Mouse (Mus musculus) hindbrain, embryonic 10.5 days (tissue): Measurements from ENCODE around the gene Lsm7. TPM values are rescaled to one million over a fixed set of nuclear protein-coding genes. Genes with fewer than 3 reads are reported as not detected.
"Not testable (repeated sequence)": the region's sequence is repeated elsewhere in the genome, so short reads cannot be mapped to it uniquely, and the experiment has no call there.

Experiments used
- DNase-seq: peaks from one replicate; pipeline ENCODE4 v3.0.0-alpha.2; 2017; ENCODE audit warnings: low spot score
- H3K27ac ChIP-seq: fragments of 300-500 bp; sonication (generic); 2 replicates; pipeline ENCODE4 v1.5.1; 2016; ENCODE audit warnings: mild to moderate bottlenecking, moderate library complexity
- H3K27me3 ChIP-seq: fragments of 300-500 bp; sonication (generic); 2 replicates; pipeline ENCODE4 v1.6.1; 2016; ENCODE audit warnings: mild to moderate bottlenecking; ENCODE audit not compliant: poor library complexity, insufficient read depth, severe bottlenecking
- H3K36me3 ChIP-seq: fragments of 300-500 bp; sonication (generic); 2 replicates; pipeline ENCODE4 v1.6.1; 2016; ENCODE audit warnings: mild to moderate bottlenecking, moderate library complexity
- H3K4me1 ChIP-seq: fragments of 300-500 bp; sonication (generic); replicated peaks from 2 replicates; pipeline ENCODE4 v1.6.1; 2016; ENCODE audit warnings: mild to moderate bottlenecking
- H3K4me3 ChIP-seq: fragments of 300-500 bp; sonication (generic); 2 replicates; pipeline ENCODE4 v1.5.1; 2016; ENCODE audit warnings: mild to moderate bottlenecking, moderate library complexity
- H3K9me3 ChIP-seq: fragments of 300-500 bp; sonication (generic); 2 replicates; pipeline ENCODE4 v1.6.1; 2016; ENCODE audit warnings: mild to moderate bottlenecking, moderate library complexity
- WGBS: fragments of 180-500 bp; shearing (Covaris S2); methylation state at CpG from one replicate; pipeline ENCODE4 v1.1.7; 2016; 5-methylcytosine and 5-hydroxymethylcytosine counted together
- polyA plus RNA-seq: library from polyadenylated mRNA; unstranded; fragments of >200 nt; fragmentation: Nextera tagmentation; extraction: Ambion mirVana; gene quantifications from 2 replicates; pipeline ENCODE4 v1.2.1, GENCODE M21; 2016

The Lsm7 gene
- polyA plus RNA-seq, 1 experiment from 2014 or later = 327 TPM

- 9% methylated on average over 29 of the region's 29 CpGs for WGBS
- DNase-seq = no peak
- Histone ChIP-seq H3K4me1 (peaks cover 53% of the 10 kb centered on the region), H3K27me3 (no peaks in the 10 kb centered on the region), H3K9me3 (no peaks in the 10 kb centered on the region), H3K27ac (peak overlapping the region; percentile 97), H3K36me3 (peaks cover 31% of the 10 kb centered on the region), H3K4me3 (peak overlapping the region; percentile 89)
Observed at GRCm38 (mm10) chr10:80827063-80827869, 27.7 kb downstream of the Lsm7 start.

DNA sequence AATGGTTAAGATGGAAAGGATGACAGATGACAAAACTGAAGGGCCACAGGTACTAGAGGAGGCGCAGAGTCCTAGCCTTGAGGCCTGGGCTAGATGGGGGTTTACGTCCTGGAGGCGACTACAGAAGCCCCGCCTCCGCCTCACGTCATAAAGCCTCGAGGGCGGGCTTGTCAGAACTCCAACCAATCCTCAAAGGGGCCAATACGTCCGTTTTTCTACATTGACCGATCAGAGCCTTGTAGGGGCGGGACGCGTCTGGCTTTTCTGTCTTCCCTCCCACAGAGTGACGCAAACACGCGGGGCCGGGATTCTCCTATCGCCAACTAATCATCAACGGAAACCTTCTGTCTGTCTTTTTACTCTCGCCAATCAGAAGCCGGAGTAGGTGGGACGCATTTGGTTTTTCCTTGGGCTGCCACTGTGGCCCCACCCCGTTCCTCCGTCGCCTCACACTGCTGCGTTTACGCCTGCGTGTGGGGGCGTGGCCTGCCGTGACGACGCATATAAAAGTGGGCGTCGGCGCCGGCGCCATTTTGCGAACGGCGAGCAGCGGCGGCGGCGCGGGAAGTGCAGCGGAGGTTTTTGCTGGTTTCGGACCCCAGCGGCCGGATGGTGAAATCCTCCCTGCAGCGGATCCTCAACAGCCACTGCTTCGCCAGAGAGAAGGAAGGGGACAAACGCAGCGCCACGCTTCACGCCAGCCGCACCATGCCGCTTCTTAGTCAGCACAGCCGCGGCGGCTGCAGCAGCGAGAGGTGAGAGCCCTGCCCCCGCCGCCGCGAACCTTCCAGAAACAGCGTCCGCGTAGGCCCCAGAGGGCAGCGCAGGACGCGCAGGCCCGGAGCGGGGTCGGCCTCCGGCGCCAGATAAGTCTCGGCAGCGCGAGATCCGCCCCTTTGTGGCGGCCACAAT, 28.6 kb downstream of the Lsm7 start, which contains the start of gene Oaz1:
Gene Oaz1, plus strand, starts transcription at position 506 of the 912 bp plus-strand sequence.
- H3K4me1 ChIP-seq = peaks cover 45% of the 10 kb centered on the region
- H3K4me3 ChIP-seq = peak within 1 kb of the TSS; percentile 89
- H3K27me3 ChIP-seq = no peaks in the 10 kb centered on the region
- WGBS = under 1% methylated on average over 82 of the region's 82 CpGs
- H3K27ac ChIP-seq = peak within 1 kb of the TSS; percentile 97
- DNase-seq = peak; percentile 99
- H3K9me3 ChIP-seq = no peaks in the 10 kb centered on the region
- H3K36me3 ChIP-seq = peaks cover 31% of the 10 kb centered on the region

GRCm38 (mm10) chr10:80824827-80825226, 30.2 kb downstream of the Lsm7 start:
- DNase-seq = no peak
- Histone ChIP-seq H3K36me3 (peaks cover 21% of the 10 kb centered on the region), H3K27me3 (no peaks in the 10 kb centered on the region), H3K4me1 (peaks cover 30% of the 10 kb centered on the region), H3K4me3 (no peak overlapping the region), H3K27ac (no peak overlapping the region), H3K9me3 (no peaks in the 10 kb centered on the region)
- WGBS = 77% methylated on average over 2 of the region's 2 CpGs

DNA sequence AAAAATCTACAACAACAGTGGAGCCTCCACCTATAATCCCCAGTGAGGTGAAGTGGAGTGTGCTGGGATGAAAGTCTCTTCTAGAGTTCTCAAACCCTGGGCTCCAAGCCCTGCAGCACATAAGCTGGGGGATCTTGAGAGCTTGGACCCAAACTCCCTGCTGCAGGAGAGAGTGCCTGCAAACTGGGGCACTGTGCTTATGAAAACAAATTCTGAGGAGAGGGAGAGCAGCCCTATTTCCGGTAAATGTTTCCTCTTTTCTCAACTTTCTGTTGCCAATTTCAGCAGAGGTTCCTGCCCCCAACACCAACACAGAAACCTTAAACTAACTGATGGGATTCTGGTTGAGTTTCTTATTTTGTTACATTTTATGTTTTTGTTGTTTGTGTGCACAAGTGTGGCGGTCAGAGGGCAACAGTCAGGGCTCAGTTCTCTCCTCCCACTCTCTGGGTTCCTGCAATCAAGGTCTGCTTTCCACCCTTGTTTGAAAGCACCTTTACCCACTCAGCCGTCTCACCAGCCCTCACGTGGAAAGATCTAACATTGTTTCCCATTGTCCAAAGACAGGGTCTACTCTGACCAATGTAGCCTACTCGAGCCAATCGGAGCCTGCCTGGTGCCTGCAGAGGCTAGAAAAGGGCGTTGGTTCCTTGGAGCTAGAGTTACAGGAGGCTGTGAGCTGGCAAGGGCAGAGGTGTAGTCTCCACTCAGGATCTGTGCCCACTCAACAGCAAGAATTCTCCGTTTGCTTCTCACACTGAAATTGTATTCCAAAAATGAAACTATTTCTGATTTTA, 31.0 kb downstream of the Lsm7 start:
- no peaks in the 10 kb centered on the region for H3K27me3 ChIP-seq
- DNase-seq = no peak
- no peaks in the 10 kb centered on the region for H3K9me3 ChIP-seq
- 69% methylated on average over 8 of the region's 8 CpGs for WGBS
- no peak overlapping the region for H3K27ac ChIP-seq
- peaks cover 22% of the 10 kb centered on the region for H3K4me1 ChIP-seq
- peaks cover 13% of the 10 kb centered on the region for H3K36me3 ChIP-seq
- no peak overlapping the region for H3K4me3 ChIP-seq

DNA sequence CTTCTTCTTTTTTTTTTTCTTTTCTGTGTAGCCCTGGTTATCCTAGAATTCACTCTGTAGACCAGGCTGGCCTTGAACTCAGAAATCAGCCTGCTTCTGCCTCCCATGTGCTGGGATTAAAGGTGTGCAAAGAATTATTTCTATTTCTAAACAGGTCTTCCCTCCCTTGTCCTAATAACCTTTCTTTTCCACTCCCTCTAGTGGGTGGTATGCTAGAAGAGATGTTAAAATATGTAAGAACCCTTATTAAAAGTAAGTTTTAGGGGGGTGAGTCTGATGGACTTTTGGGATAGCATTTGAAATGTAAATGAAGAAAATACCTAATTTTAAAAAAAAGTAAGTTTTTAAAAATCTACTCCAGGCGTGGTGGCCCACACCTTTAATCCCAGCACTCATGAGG, 31.7 kb downstream of the Lsm7 start:
- H3K27me3 ChIP-seq = no peaks in the 10 kb centered on the region
- no peak overlapping the region for H3K4me3 ChIP-seq
- 83% methylated on average over 1 of the region's 1 CpGs for WGBS
- H3K4me1 ChIP-seq = peaks cover 19% of the 10 kb centered on the region
- no peaks in the 10 kb centered on the region for H3K9me3 ChIP-seq
- peaks cover 8% of the 10 kb centered on the region for H3K36me3 ChIP-seq
- H3K27ac ChIP-seq = no peak overlapping the region
- DNase-seq = no peak

DNA sequence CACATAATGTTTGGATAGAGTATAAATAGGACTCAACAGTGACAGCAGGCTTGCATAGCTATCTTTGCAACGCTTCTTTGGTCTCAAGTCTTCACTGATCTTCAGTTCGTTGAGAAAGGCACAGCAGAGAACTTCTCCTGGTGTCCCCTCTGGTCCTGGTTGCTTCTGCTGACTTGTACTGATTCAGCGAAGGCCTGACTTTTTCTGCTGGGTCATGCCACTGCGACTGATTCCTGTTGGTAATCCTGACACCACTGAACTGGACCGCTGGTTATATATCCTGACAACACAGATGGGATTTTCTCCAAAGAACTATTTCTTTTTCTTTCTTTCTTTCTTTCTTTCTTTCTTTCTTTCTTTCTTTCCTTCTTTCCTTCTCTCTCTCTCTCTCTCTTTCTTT, 32.5 kb downstream of the Lsm7 start:
- no peaks in the 10 kb centered on the region for H3K36me3 ChIP-seq
- H3K4me1 ChIP-seq = peaks cover 11% of the 10 kb centered on the region
- no peak overlapping the region for H3K27ac ChIP-seq
- no peaks in the 10 kb centered on the region for H3K9me3 ChIP-seq
- WGBS = 90% methylated on average over 5 of the region's 5 CpGs
- no peak for DNase-seq
- no peaks in the 10 kb centered on the region for H3K27me3 ChIP-seq
- H3K4me3 ChIP-seq = no peak overlapping the region

DNA sequence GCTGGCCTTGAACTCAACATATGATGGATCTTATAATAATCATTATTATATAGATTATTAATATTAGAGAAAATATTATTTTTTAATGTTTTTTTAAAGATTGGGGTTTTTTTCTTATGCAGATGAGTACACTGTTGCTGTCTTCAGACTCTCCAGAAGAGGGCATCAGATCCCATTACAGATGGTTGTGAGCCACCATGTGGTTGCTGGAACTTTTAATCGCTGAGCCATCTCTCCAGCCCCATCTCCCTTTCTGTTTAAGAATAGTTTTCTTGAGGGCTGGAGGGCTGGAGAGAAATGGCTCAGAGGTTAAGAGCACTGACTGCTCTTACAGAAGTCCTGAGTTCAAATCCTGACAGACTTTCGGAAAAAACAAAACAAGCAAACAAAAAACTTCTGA, 33.0 kb downstream of the Lsm7 start:
- H3K27me3 ChIP-seq = no peaks in the 10 kb centered on the region
- H3K27ac ChIP-seq = no peak overlapping the region
- H3K4me3 ChIP-seq = no peak overlapping the region
- H3K9me3 ChIP-seq = no peaks in the 10 kb centered on the region
- no peaks in the 10 kb centered on the region for H3K36me3 ChIP-seq
- no peak for DNase-seq
- 41% methylated on average over 2 of the region's 2 CpGs for WGBS
- peaks cover 8% of the 10 kb centered on the region for H3K4me1 ChIP-seq

DNA sequence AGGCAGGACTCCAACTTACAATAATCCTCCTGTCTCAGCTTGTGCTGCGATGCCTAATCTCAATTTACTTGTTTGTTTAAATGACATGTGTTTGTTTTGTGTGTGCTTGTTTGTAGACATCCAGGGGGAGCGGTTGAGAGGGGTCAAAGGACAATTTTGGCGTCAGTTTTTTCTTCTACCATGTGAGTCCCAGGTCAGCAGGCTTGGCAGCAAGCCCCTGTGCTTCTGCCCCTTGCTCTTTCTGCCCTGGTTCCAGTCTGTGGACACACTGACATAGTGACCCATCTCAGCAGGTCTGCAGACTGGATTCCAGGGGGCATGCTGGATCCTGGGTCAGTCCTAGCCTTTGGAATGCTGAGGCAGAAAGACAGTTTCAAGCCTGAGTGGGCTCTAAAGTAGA, 35.6 kb downstream of the Lsm7 start:
- Histone ChIP-seq H3K27ac (no peak overlapping the region), H3K9me3 (no peaks in the 10 kb centered on the region), H3K4me1 (0 out of 2 replicates have a peak, but pooled peaks cover 2% of the 10 kb centered on the region), H3K27me3 (no peaks in the 10 kb centered on the region), H3K36me3 (no peaks in the 10 kb centered on the region), H3K4me3 (no peak overlapping the region)
- DNase-seq = no peak
- 61% methylated on average over 3 of the region's 3 CpGs for WGBS

- no peak overlapping the region for H3K4me3 ChIP-seq
- DNase-seq = no peak
- H3K27me3 ChIP-seq = no peaks in the 10 kb centered on the region
- WGBS = 51% methylated on average over 6 of the region's 6 CpGs
- no peaks in the 10 kb centered on the region for H3K36me3 ChIP-seq
- no peak overlapping the region for H3K27ac ChIP-seq
- H3K9me3 ChIP-seq = no peaks in the 10 kb centered on the region
- H3K4me1 ChIP-seq = no peaks in the 10 kb centered on the region
Observed at GRCm38 (mm10) chr10:80818599-80819281, 36.3 kb downstream of the Lsm7 start.

DNA sequence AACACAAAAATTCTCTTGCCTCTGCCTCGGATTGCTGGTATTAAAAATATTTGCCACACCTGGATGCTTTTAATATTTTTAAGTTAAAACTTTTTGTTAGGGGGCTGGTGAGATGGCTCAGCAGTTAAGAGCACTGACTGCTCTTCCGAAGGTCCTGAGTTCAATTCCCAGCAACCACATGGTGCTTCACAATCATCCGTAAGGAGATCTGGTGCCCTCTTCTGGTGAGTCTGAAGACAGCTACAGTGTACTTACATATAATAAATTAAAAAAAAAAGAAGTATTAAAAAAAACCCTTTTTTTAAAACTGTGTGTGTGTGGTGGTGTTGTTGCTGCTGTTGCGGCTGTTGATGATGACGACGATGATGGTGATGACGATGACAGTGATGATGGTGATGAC, 37.1 kb downstream of the Lsm7 start:
- not testable (repeated sequence) for H3K36me3 ChIP-seq, DNase-seq

GRCm38 (mm10) chr10:80817164-80817563, 37.8 kb downstream of the Lsm7 start:
- 79% methylated on average over 2 of the region's 2 CpGs for WGBS
- Histone ChIP-seq H3K4me3 (no peak overlapping the region), H3K9me3 (no peaks in the 10 kb centered on the region), H3K36me3 (no peaks in the 10 kb centered on the region), H3K4me1 (peaks cover 6% of the 10 kb centered on the region; the same call in 1 of the 2 replicates), H3K27ac (no peak overlapping the region), H3K27me3 (peaks cover 4% of the 10 kb centered on the region; the same call in 1 of the 2 replicates)
- DNase-seq = no peak

More for the DNA sequence above, 37.1 kb downstream of the Lsm7 start:
- H3K27me3 ChIP-seq, H3K9me3 ChIP-seq, H3K4me3 ChIP-seq, H3K27ac ChIP-seq, H3K4me1 ChIP-seq: not testable (repeated sequence)
- 87% methylated on average over 7 of the region's 7 CpGs for WGBS

DNA sequence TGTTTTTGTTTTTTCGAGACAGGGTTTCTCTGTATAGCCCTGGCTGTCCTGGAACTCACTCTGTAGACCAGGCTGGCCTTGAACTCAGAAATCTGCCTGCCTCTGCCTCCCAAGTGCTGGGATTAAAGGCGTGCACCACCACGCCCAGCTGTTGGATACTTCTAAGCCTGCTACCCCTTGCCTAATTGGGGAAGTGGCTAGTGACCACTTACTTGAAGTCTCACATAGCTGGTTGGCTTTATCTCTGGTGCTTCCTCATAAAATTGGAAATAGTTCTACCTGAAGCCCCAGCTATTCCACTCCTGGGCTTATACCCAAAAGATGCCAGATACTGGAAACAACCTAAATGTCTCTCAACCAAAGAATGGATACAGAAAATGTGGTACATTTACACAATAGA, 38.7 kb downstream of the Lsm7 start:
- H3K36me3 ChIP-seq, H3K4me3 ChIP-seq, H3K27ac ChIP-seq, H3K9me3 ChIP-seq, DNase-seq, H3K4me1 ChIP-seq: not testable (repeated sequence)
- H3K27me3 ChIP-seq = peaks cover 12% of the 10 kb centered on the region; the same call in 1 of the 2 replicates
- WGBS = 90% methylated on average over 3 of the region's 3 CpGs
